Mouse (Mus musculus) MEL-GATA-1-ER (cell line): Measurements from ENCODE around the gene Srek1.

ENCODE experiments used
- DNase-seq: peaks from one replicate; pipeline ENCODE4 v3.0.0-alpha.2; 2012; ENCODE audit warnings: low read depth; ENCODE audit errors: extremely low read depth

The Srek1 gene

DNA sequence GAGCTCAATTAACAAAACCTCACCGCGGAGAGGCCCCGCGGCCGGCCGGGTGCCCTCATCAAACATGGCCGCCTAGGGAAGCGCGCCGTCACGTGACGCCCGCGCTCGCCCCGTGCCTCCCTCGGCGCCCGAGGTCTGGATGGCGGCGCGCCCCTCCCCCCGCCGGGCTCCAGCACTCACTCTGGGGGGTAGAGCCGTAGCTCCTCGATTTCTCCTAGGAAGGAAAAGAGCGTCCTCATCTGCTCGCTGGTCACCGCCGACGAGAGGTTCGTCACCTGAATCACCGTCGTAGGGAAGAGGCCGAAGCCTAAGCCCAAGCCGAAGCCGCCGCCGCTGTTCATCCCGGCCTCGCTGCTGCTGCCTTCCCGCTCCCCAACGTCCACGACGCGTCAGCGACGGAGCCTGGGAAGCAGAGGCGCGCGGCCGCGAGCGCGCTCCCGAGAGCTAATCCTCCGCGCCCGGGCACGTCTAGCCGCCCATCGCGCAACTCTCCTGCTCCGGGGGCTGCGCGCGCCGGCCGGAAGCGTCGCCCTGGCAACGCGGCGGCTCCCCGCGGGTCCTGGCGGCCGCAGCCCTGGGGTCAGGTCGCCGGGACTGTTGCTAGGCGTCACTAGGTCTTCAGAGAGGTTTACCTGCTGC is at the start of gene Srek1:
TSS of gene Srek1 (minus strand) at position 490 of the 639 bp plus-strand sequence.
- peak; percentile 63 for DNase-seq

DNA sequence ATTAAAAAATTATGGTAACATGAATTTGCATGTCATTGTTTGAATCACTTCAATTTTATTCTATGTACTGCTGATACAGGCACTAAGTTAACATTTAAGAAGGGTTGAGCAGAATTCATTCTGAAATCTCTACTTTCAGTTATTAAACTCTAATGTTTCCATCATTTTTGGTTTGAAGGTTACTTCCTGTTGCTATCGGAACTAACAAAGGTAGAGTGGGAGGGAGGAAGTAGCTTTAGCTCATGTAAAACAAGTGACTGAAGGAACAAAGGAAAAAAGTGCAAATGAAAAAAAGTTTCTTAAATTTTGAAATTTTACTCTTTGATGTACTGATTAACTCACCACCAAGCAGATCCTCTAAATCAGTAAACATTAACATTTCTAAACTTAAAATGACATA is 47.9 kb upstream of the Srek1 start:
- DNase-seq, result no peak

DNA sequence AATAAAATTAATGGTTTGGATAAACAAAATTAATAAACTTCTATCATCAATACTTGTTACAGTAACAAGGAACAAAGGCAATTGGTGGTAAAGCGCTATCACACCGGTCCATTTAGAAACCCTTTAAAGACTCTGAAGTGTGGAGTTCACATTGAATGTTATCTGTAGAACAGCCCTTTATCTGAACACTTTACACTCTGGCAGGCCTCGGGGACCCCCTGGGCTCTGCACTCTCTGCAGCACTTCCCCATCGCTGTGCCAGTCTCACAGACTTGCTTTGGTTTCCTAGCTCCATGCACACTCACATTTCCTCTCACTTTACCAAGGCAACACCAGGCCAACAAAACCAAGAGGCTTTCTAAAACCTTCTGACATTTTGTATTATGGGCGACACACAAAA is 45.0 kb upstream of the Srek1 start:
- DNase-seq, result no peak

DNA sequence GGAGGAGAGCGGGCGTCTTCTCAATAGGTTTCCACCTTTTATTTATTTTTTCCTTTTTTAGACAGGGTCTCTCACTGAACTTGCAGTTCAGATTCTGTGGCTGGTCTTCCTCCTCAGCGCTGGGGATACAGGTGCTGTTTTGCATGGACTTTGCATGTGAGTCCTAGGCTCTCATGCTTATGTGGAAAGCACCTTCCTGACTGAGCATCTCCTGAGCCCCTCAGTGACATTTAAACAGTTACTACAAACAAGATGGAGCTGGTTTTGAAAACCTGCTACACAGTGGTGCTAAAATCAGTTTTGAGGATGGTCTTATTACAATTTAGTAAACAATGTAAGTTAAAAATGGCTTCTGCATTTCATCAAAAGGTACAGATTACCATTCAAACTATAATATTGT is 43.5 kb upstream of the Srek1 start:
- DNase-seq, result no peak

DNA sequence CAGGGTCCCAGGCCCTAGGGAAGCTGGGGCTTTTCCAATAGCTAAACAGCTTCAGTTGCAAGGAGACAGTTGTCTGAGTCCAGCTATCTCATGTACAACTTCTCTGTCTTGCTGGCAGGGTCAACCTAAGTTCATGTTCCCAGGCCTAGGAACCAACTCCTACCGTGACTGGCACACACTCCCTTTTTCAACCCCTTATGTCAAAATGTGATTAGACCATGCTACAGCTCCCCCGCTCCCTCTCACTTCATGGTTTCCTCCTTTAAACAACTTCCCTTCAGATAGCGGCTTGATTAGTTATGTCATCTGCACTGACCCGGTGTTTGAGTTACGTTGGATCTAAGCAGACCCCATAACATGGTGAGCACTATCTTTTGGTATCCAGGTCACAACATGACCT is 33.1 kb upstream of the Srek1 start:
- peak; percentile 33 for DNase-seq

DNA sequence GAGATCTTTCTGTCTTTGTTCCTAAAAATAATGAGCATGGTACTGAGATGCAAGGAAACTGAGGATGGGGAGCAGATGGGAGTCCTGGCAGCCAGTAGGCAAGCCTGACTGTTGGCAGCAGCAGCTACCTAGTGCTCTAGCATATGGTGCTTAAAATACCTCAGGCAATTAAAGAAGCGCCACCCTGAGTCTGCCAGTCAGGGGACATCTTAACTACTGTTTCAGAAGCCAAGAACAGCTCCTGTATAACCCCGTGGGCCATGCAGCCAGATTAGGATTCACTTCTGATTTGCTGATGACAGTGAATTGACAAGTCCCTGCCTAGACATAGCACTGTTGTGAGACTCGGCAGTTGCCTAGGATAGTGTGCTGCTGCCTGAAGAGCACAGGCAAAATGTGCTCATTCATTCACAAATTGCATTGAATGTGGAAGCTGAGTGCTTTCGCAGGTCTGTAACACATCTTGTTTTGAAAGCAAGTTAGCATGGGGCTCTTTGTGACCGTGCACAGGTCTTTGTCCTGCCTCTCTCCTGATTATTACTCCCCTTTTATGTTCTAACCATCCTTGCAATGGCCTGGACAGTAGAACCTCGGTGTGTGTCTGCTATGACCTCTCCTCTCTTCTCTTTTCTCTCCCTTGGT is 31.9 kb upstream of the Srek1 start:
- DNase-seq, result no peak

DNA sequence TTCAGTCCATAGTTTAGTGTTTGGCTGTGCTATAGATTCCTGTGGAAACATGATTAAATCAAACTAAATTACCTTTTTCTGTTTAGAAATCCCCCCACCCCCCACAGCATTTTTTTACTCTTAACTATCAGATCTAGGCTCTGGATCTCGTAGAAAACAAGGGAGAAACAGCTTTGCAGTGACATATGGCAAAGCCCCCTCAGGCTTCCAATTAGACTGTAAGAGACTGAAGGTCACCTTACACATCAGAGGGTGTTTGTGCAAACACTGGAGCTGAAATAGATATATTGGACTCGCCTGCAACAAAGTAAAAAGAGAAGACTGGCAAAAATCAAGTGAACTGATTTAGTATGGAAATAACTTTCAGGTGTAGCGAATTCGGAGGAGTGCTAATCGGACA is 29.3 kb upstream of the Srek1 start:
- no peak for DNase-seq

DNA sequence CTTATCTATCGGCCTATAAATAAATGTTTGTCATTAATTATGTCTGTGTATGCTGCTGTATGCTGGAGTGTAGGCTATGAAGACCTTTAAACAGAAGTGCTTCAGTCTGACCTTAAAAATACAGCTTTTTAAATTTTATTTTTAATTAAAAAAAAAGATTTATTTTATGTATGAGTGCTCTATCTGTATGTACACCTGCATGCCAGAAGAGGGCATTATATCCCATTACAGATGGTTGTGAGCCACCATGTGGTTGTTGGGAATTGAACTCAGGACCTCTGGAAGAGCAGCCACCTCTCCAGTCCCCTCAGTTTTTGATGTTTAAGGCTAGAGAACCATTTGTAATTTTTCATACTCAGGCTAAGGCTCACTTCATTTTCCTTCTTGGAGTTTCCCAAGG is 26.6 kb upstream of the Srek1 start:
- no peak for DNase-seq

DNA sequence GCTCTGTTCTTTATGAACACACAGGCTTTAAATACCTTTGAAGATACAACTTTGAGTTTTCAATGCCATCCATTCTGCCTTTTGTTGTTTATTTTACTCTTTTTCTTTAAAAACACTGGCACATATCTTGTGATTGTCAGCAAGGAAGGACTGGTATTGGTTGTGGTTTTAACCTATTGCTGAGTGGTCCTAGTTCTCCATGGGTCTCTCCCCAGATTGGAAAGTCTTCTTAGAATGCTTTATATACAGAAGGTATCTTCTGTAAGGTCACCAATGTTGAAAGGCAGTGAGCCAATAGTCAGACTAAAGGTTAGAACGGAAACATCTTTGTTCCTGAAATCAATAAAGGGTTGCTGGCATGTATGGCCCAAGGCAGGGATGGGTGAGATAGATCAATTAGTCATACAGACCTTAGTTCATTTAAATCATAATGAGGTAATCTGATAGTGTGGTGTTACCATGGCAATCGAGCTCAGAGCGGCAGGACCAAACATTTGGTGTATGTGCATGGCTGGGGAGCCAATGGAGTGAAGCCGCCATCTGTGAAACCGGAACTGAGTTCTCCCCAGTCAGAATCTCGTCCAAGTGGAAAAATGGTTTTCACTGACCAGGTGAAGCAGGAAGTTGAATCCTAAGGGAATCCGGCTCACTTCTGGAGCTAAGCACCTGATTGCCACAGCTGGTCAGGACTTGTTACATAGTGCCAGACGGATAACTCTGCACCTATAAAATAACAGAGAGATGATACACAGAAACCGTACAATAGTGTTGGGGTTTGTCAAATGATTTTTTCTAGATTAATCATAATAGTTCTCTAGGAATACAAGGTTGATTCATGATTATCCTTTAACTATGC is 20.5 kb upstream of the Srek1 start:
- no peak for DNase-seq

DNA sequence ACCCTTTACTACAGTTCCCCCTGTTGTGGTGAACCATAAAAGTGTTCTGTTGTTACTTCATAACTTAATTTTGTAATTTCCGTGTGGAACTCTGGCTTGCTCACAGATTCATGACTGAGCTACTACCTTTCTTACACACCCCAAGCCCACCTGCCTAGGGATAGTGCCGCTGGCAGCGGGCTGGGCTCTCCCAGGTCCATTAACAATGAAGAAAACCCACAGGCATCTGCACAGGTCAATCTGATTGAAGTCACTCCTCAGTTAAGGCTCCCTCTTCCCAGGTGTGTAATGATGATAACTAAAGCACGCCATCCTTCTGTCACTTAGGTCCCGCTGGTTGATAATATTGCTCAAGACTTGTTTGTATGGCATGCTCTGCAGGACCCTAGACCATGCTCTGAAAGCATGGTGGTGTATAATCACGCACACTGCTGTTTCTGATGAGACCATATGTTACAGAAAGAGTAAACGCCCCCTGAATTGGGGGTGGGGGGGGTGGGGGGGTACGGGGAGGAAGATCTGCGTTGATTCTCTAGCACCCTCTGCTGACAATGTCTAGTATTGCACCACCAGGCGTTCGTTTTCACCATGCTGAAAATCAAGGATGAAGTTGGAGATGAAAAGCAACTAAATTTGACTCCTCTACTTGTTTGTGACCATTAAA is 5.6 kb upstream of the Srek1 start:
- DNase-seq, result no peak

DNA sequence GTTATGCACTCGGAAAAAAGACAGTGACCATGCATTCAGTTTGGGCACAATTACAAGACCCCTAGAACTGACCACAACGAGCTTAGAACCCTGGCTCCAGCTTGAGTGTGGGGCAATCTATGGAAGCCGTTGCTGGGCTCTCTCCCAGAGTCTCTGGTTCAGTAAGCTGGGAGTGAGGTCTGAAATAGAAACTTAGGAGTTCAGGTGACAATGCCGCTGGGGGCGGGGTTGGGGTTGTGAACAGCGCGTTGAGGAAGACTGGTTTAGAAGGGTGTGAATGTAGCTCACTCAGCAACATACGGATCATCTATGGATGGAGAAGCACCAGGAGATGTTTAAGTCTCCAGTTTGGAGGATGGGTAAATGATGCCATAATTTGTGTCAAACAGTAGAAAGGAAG is 2.7 kb upstream of the Srek1 start:
- DNase-seq, result no peak

DNA sequence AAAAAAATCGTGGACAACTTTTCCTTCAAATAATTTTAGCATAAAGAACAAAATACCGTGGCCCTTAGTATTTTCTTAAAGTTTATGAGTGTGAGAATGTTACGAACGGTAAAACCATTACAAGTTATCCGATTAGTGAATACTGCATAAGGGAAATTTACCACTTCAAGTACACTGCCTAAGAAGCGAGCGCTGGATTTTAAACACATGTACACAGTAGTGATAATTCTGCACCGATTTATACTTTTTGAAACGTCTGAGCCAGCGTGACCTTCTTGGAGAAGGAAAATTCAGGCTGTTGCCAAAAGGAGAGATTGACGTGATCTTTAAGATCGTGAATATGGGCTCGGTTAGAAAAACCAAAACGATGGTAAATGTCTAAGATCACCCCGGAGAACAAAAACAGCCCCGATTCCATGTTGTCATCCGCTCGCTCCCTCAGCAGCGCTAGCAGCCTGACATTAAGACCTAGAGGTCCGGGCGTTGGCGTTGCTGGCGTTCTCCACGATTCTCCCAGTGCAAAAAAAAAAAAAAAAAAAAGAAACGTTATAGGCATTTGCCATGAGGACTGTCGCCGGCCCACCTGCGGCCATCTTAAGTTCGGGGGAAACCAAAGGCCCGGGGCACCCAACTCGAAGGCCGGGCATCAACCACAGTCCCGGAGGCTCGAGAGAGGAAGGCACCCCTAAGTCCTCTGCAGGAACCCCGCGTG is 845 bp downstream of the Srek1 start:
- peak; percentile 15 for DNase-seq

DNA sequence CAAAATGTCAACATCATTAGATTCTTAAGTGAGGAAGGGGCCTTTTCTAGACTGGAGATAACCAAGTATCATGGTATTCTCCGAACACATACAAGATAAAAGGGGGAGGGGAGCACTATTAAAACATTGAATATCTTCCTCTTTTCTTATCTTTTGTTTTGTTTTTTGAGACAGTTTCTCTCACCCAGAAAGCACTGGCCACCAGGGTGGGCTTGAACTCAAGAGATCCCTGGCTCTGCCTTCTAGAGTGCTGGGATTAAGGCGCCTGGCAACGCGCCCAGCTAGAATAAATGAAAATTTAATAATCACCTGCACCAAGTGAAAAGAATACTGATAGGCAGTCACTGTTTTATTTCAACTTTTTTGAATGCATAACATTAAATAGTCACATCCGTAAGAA is 1.5 kb downstream of the Srek1 start:
- DNase-seq, result peak; percentile 55

DNA sequence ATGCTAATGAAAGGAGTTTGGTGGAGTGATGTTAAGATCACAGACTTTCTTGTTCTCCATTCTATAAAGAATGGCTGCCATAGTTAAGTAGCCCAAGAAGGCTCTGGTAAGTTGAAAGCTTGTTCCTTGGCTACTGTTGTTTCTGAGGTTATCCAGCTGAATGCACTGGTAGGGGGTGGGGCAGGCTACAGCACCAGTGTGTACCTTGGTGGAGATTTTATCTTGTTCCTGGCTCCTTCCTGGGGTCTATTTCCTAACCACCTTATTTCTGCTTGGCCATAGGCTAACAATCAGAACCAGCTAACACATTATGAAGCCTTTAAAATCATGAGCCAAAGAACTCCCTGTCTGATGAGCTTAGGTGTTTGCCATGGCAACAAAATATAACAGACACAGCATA is 3.6 kb downstream of the Srek1 start:
- no peak for DNase-seq

DNA sequence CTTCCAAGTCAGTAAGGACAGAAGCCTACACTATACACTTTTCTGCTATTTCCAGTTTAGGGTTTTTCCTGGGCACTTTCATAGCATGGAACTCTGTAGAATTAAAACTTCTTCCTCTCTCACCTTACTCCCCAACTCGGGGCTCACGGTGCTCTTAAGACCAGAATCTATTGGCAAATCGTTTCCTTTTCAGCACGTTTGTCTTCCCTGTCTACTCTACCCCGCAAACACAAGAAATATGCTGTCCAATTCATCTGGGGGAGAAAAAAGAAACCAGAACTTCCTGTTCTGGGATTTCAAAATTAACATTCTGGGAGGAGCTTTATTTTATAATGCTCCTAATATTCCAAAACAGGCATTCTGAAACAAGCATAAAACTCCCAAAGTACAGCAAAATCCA is 6.5 kb downstream of the Srek1 start:
- DNase-seq, result no peak

DNA sequence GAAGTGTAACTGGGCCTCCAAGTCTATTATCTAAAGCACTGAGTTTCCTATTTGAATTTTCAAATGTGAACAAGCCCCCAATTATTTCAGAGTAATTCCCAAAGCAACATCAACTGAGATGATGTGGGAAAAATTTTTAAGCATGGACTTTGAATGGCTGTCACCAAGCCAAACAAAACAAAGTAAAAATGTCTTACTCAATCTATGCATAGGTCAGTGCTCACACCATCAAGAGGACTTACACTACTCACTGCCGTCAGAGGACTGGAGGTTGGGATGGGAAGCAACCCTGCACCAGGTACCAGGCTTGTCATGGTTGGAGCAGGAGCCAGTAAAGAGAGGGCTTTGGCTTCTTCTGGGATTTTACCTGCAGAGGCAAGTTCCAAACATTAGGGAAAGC is 10.8 kb downstream of the Srek1 start:
- DNase-seq, result no peak

DNA sequence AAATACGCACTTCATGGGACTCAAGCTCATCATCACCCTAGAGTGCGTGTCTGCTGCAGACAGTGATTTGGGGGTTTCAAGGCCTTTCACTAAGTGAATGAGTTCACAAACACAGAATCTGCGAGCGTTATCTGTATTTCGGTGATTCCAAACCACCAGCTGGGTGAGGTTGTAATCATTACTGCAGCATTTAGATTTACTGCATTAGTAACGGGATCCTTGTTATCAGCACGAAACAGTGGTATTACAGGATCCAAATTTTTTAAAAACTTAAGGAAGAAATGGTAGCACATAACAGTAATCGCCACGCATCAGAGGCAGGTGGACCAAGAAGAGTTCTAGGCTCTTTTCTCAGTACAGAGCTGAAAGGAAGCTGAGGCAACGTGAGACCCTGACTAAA is 12.4 kb downstream of the Srek1 start:
- no peak for DNase-seq

DNA sequence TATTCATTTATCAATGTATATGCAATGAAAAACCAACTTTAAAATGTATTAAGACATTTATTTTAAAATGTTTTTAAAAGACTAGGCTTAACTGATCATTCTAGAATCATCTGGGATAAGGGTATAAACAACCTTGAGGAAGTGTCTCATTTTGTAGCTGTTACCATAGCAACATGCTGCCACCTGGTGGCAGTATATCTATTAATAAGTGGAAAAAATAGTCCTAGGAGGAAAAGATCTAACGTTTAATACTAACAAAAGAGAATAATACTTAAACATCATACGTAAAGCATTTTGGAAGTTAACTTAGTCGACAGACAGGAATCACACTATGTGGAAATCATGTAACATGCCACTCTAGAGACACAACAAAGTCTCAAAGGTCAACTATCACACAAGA is 23.0 kb downstream of the Srek1 start:
- peak; percentile 29 for DNase-seq

DNA sequence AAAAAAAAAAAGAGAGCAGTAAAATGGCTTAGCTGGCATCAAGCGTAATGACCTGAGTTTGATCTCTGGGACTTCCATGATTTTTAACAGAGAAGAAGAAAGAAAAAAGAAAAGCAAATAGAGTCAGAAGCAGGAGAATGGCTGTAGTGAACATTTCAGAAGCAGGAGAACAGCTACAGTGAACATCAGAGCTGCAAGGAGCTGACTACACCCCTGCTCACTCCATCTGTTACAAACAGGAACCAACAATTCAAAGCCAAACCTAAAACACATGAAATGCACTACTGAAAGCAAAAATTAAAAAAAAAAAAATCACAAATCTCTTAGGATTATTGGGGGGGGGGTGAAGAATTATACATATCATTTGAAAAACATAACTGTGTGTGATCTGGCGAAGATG is 28.7 kb downstream of the Srek1 start:
- no peak for DNase-seq

DNA sequence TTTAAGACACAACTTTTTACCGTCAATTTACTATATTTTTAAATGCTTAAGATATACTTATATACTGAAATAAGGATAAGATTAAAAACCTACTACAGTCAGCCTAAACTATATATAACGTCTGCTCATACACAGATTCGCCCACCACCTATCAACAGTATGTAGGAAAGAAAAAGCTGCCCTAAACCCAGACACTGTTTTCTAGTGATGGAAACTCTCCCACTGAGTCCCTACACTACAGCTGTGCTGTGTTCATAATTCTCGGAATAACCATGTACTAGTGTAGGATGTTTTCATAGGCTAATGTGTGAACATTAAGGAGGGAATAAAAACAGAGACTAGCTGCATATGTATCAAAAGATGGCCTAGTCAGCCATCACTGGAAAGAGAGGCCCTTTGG is 29.2 kb downstream of the Srek1 start:
- DNase-seq, result no peak

DNA sequence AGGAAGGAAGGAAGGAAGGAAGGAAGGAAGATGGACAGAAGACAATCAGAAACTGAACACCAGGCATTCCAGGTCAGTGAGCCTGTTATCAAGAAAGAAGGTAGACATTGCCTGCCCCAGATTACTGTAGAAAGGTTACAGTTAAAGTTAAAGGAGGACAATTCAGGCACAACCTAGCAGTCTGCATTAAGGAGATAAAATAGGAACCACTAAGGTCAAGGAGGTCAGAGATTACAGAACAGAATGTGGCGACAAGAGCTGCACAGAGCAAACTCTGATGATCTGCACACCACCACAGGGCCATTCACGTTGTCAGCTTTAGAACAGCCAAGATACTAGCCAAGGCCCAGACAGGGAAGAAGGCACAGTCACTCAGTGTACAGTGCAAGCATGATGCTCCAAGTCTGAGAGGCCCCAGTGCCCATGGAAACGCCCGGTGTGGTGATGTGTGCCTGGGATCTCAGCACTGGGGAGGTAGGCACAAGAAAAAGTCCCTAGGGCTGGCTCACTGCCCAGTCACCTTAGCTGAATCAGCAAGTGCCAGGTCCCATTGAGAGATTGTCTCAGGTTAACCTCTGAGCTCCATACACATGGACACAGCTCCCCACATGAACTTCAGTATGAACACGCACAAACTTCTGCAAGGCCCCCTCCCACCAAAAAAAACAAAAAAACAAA is 38.9 kb downstream of the Srek1 start:
- DNase-seq, result peak; percentile 49
